Mouse (Mus musculus) forebrain, embryonic 12.5 days (tissue): ENCODE measurements around the gene Btbd8. TPM values are rescaled to one million over a fixed set of nuclear protein-coding genes. Genes with fewer than 3 reads are reported as not detected.

Source experiments
- ATAC-seq: fragments of 200-750 bp; cut with Nextera tagmentation; 2 replicates; pipeline ENCODE4 v1.8.0; 2017; ENCODE audit warnings: moderate TSS enrichment; ENCODE audit not compliant: low FRiP score
- H3K27ac ChIP-seq: fragments of 300-500 bp; sonication (generic); 2 replicates; pipeline ENCODE4 v1.5.1; 2016; ENCODE audit warnings: mild to moderate bottlenecking
- H3K27me3 ChIP-seq: fragments of 300-500 bp; sonication (generic); 2 replicates; pipeline ENCODE4 v1.6.1; 2016; ENCODE audit warnings: mild to moderate bottlenecking
- H3K36me3 ChIP-seq: fragments of 300-500 bp; sonication (generic); replicated peaks from 2 replicates; pipeline ENCODE4 v1.6.1; 2016; ENCODE audit warnings: mild to moderate bottlenecking
- H3K4me1 ChIP-seq: fragments of 300-500 bp; sonication (generic); 2 replicates; pipeline ENCODE4 v1.6.1; 2016
- H3K4me2 ChIP-seq: fragments of 300-500 bp; sonication (generic); 2 replicates; pipeline ENCODE4 v1.6.1; 2016; ENCODE audit warnings: mild to moderate bottlenecking, moderate library complexity
- H3K4me3 ChIP-seq: fragments of 300-500 bp; sonication (generic); replicated peaks from 2 replicates; pipeline ENCODE4 v1.5.1; 2016; ENCODE audit warnings: mild to moderate bottlenecking
- H3K9ac ChIP-seq: fragments of 300-500 bp; sonication (generic); 2 replicates; pipeline ENCODE4 v1.6.1; 2016; ENCODE audit warnings: mild to moderate bottlenecking
- H3K9me3 ChIP-seq: fragments of 300-500 bp; sonication (generic); 2 replicates; pipeline ENCODE4 v1.6.1; 2016
- WGBS: fragments of 180-500 bp; shearing (Covaris S2); methylation state at CpG from one replicate; pipeline ENCODE4 v1.1.7; 2016; 5-methylcytosine and 5-hydroxymethylcytosine counted together
- polyA plus RNA-seq: library from polyadenylated mRNA; unstranded; fragments of >200 nt; fragmentation: Nextera tagmentation; extraction: Ambion mirVana; gene quantifications from 2 replicates; pipeline ENCODE4 v1.2.1, GENCODE M21; 2016

Btbd8 gene
- polyA plus RNA-seq, 1 experiment from 2014 or later, result 10.9 TPM

DNA sequence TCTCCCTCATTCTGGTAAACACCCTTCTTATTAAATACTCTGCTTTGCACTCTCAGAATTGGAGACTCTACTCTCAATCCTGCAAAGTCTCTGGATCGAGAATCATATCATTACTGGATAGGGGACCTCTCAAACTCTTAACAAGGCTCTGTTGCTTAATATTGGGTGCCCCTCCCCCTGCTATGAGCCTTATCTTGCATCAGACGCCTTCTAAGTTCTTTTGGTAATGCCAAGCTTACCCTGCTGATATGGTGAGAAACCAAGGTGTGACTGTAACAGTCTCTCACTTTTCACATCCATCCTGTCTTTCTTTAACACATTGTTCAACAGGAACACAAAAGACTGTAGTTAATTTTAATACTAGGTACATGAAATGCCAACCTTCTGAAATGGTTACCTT lies 95.8 kb downstream of the Btbd8 start:
- Histone ChIP-seq H3K27me3 (no peaks in the 10 kb centered on the region), H3K27ac (no peak overlapping the region), H3K9me3 (no peaks in the 10 kb centered on the region), H3K4me1 (no peaks in the 10 kb centered on the region), H3K4me2 (no peak overlapping the region), H3K36me3 (no peaks in the 10 kb centered on the region), H3K4me3 (no peak overlapping the region), H3K9ac (no peak overlapping the region)
- 69% methylated on average over 2 of the region's 2 CpGs for WGBS
- no peak for ATAC-seq

DNA sequence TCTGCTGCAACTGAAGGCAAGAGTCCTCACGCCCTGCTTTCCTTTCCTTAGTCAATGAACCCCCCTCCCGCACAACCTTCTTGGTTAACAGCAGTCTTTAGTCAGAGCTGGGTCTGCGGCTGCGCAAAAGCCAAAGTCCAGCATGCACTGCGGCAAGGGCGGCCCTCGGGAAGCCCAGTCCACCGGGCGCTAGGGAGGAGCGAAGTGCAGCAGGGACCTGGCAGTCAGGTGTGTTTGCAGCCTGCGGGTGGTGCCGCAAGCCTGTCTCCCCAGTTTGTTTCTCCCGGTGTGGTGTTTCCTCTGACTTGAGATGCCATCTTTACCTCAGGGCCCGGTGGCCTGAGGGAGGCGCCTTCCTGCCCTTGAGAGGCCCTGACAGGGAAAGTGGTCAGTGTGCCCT lies 96.8 kb downstream of the Btbd8 start, which contains the start of gene 1700028K03Rik:
Gene 1700028K03Rik (plus strand): TSS at position 129 of the 400 bp plus-strand sequence.
- no peak within 1 kb of the TSS for H3K4me3 ChIP-seq
- ATAC-seq, result no peak
- no peak within 1 kb of the TSS for H3K9ac ChIP-seq
- H3K4me2 ChIP-seq, result no peak within 1 kb of the TSS
- no peaks in the 10 kb centered on the region for H3K4me1 ChIP-seq
- whole genome bisulfite sequencing, result 77% methylated on average over 15 of the region's 15 CpGs
- H3K36me3 ChIP-seq, result no peaks in the 10 kb centered on the region
- H3K27me3 ChIP-seq, result no peaks in the 10 kb centered on the region
- no peaks in the 10 kb centered on the region for H3K9me3 ChIP-seq
- no peak within 1 kb of the TSS for H3K27ac ChIP-seq

- Histone ChIP-seq H3K9ac (no peak overlapping the region), H3K27me3 (no peaks in the 10 kb centered on the region), H3K4me2 (no peak overlapping the region), H3K36me3 (no peaks in the 10 kb centered on the region), H3K9me3 (no peaks in the 10 kb centered on the region), H3K27ac (no peak overlapping the region), H3K4me3 (no peak overlapping the region), H3K4me1 (no peaks in the 10 kb centered on the region)
- 24% methylated on average over 7 of the region's 7 CpGs for WGBS
- no peak for ATAC-seq
Measured at GRCm38 (mm10) chr5:107541696-107542095, 103.9 kb downstream of the Btbd8 start.

DNA sequence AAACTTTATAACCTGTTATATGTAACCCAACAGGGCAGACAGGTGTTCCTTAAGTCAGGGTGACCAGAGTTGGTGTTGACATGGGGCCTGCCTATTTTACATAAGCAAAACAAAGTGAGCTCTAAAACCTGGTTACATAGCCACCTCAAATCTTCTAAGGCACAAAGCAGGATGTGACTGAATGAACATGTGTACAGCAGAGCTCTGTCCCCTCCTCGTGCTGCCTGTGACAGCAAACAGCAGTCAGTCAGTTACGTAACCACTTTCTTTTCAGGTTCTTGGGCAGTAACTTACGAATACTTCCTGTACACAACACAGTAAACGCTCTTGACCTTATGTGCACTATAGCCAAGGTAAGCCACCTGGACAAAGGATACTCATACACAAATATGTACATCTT lies 108.1 kb downstream of the Btbd8 start:
- Histone ChIP-seq H3K4me1 (no peaks in the 10 kb centered on the region), H3K27me3 (no peaks in the 10 kb centered on the region), H3K9ac (no peak overlapping the region), H3K36me3 (peaks cover 13% of the 10 kb centered on the region; the same call in 1 of the 2 replicates), H3K27ac (no peak overlapping the region), H3K9me3 (no peaks in the 10 kb centered on the region), H3K4me2 (no peak overlapping the region), H3K4me3 (no peak overlapping the region)
- ATAC-seq, result no peak
- 84% methylated on average over 4 of the region's 4 CpGs for WGBS

DNA sequence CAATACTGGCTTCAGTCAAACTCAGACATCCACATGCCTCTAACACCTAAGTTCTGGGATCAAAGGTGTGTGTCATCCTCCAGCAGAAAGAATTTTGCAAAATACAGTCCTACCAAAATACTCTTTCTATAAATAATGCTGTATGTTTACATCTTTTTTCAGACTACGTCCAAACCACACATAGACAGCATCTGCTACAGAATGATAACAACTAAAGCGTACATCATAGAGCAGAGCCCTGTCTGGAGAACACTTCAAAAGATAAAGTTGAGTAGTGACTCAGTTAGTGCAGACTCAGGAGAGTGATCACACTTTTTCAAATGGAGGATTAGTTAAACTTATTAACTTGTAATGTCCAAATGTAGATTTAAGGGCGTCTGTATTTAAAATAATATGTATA lies 110.2 kb downstream of the Btbd8 start:
- Histone ChIP-seq H3K27me3 (no peaks in the 10 kb centered on the region), H3K9me3 (no peaks in the 10 kb centered on the region), H3K4me1 (no peaks in the 10 kb centered on the region), H3K9ac (no peak overlapping the region), H3K4me3 (no peak overlapping the region), H3K36me3 (peaks cover 18% of the 10 kb centered on the region; the same call in 1 of the 2 replicates), H3K4me2 (no peak overlapping the region), H3K27ac (no peak overlapping the region)
- WGBS, result 88% methylated on average over 3 of the region's 3 CpGs
- no peak for ATAC-seq

DNA sequence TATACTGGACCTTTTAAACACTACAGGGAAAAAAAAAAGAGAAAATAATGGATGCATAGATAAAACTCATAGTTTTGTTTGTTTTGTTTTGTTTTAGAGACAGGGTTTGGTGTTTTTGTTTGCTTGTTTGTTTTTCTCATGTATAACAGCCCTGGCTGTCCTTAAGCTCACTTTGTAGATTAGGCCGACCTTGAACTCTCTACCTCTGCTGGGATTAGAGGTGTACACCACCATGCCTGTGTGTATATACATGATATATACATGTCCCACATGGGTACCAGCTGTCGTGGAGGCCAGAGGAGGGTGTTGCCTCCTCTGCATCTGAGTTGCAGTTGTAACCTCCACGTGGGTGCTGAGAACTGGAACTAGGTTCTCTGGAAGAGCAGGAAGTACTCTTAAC lies 110.6 kb downstream of the Btbd8 start:
- WGBS, result 93% methylated on average over 3 of the region's 3 CpGs
- ATAC-seq, result no peak
- Histone ChIP-seq H3K27ac (no peak overlapping the region), H3K4me2 (no peak overlapping the region), H3K9me3 (no peaks in the 10 kb centered on the region), H3K36me3 (peaks cover 18% of the 10 kb centered on the region; the same call in 1 of the 2 replicates), H3K4me3 (no peak overlapping the region), H3K4me1 (no peaks in the 10 kb centered on the region), H3K9ac (no peak overlapping the region), H3K27me3 (no peaks in the 10 kb centered on the region)

DNA sequence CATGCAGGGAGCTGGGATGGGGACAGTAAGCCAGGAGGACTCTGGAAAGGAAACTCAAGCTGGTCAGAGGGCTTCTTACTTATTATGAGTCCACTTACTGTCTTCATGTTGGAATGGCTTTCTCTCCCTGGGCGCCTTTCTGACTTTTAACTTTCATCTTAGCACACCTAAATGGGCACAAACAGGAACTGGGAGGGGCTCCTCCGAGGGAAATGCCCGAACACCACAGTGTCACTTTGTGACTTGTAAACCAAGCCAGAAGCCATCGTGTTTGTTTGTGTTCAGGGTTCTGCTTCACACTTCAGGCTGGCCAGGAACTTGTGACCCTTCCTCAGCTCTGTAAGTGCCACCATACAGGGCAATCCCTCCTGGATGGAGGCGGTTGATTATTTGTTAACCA lies 116.5 kb downstream of the Btbd8 start:
- H3K4me3 ChIP-seq, result no peak overlapping the region
- H3K27me3 ChIP-seq, result no peaks in the 10 kb centered on the region
- WGBS, result 93% methylated on average over 5 of the region's 5 CpGs
- no peaks in the 10 kb centered on the region for H3K9me3 ChIP-seq
- no peak overlapping the region for H3K4me2 ChIP-seq
- no peak for ATAC-seq
- peaks cover 30% of the 10 kb centered on the region for H3K36me3 ChIP-seq
- H3K9ac ChIP-seq, result no peak overlapping the region
- no peak overlapping the region for H3K27ac ChIP-seq
- no peaks in the 10 kb centered on the region for H3K4me1 ChIP-seq

GRCm38 (mm10) chr5:107556969-107557368 lies 119.2 kb downstream of the Btbd8 start:
- no peaks in the 10 kb centered on the region for H3K4me1 ChIP-seq
- no peak overlapping the region for H3K4me3 ChIP-seq
- no peak overlapping the region for H3K27ac ChIP-seq
- H3K4me2 ChIP-seq, result no peak overlapping the region
- WGBS, result 89% methylated on average over 3 of the region's 3 CpGs
- H3K36me3 ChIP-seq, result peaks cover 30% of the 10 kb centered on the region; the same call in 1 of the 2 replicates
- H3K9ac ChIP-seq, result no peak overlapping the region
- no peaks in the 10 kb centered on the region for H3K27me3 ChIP-seq
- ATAC-seq, result no peak
- H3K9me3 ChIP-seq, result no peaks in the 10 kb centered on the region

Other genes starting within 250 kb of the Btbd8 start
- gene Tgfbr3, start 148.4 kb upstream of the Btbd8 start, polyA plus RNA-seq, result 4.0 and 5.7 TPM in 2 replicates
- gene Brdt, start 106.8 kb upstream of the Btbd8 start, polyA plus RNA-seq, result 1.4 TPM in 2 replicates
- 0.56 and 0.98 TPM in 2 replicates for gene Ephx4, start 35.3 kb upstream of the Btbd8 start, polyA plus RNA-seq
- gene Lpcat2b, start 6.4 kb upstream of the Btbd8 start, polyA plus RNA-seq, result not detected in 2 replicates
- gene Gm42669, start 69.6 kb downstream of the Btbd8 start, polyA plus RNA-seq, result 0.32 and 0.49 TPM in 2 replicates
- gene 1700028K03Rik, start 96.7 kb downstream of the Btbd8 start, polyA plus RNA-seq, result 0.06 and 0.19 TPM in 2 replicates
- gene Rpap2, start 159.4 kb downstream of the Btbd8 start, polyA plus RNA-seq, result 18.2 and 20.9 TPM in 2 replicates
- 31.2 and 34.3 TPM in 2 replicates for gene Glmn, start 159.9 kb downstream of the Btbd8 start, polyA plus RNA-seq